Mouse (Mus musculus) embryonic fibroblast, embryonic 13.5 days (primary cell): ENCODE data around the gene Mid1.

Experiments
- CTCF ChIP-seq: IDR thresholded peaks from 2 replicates; pipeline ENCODE4 v1.5.1; 2011; ENCODE audit warnings: mild to moderate bottlenecking, control low read depth, low read length, moderate library complexity, borderline replicate concordance; ENCODE audit not compliant: insufficient read depth
- POLR2A ChIP-seq: IDR thresholded peaks from 2 replicates; pipeline ENCODE4 v1.6.1; 2011; ENCODE audit warnings: low read depth, mild to moderate bottlenecking, control low read depth, low read length, moderate library complexity

- TF ChIP-seq POLR2A (no peak), CTCF (no peak)
Observed at GRCm38 (mm10) chrX:169813673-169814072, 128.7 kb downstream of the Mid1 start.
